Mouse (Mus musculus): ENCODE results near the gene Esr1.
A peak's percentile ranks its signal among the peaks of the same experiment; 100 is the strongest.

GRCm38 (mm10) chr10:4724851-4725250, 113.5 kb downstream of the Esr1 start:
- no peak for TF ChIP-seq POLR2A (IDR thresholded peaks at IDR 0.05; ENCODE audit: borderline replicate concordance, insufficient read depth, low read length)
- 0 out of 2 replicates have a peak, but pooled peaks have one; percentile 22 for TF ChIP-seq CTCF (IDR thresholded peaks at IDR 0.05; ENCODE audit: borderline replicate concordance, insufficient read depth, low read depth, low read length)
